Mouse (Mus musculus): ENCODE results near the gene Sf3b4.
"Not testable (repeated sequence)": the region's sequence is repeated elsewhere in the genome, so short reads cannot be mapped to it uniquely, and the experiment has no call there.

Sf3b4 gene

DNA sequence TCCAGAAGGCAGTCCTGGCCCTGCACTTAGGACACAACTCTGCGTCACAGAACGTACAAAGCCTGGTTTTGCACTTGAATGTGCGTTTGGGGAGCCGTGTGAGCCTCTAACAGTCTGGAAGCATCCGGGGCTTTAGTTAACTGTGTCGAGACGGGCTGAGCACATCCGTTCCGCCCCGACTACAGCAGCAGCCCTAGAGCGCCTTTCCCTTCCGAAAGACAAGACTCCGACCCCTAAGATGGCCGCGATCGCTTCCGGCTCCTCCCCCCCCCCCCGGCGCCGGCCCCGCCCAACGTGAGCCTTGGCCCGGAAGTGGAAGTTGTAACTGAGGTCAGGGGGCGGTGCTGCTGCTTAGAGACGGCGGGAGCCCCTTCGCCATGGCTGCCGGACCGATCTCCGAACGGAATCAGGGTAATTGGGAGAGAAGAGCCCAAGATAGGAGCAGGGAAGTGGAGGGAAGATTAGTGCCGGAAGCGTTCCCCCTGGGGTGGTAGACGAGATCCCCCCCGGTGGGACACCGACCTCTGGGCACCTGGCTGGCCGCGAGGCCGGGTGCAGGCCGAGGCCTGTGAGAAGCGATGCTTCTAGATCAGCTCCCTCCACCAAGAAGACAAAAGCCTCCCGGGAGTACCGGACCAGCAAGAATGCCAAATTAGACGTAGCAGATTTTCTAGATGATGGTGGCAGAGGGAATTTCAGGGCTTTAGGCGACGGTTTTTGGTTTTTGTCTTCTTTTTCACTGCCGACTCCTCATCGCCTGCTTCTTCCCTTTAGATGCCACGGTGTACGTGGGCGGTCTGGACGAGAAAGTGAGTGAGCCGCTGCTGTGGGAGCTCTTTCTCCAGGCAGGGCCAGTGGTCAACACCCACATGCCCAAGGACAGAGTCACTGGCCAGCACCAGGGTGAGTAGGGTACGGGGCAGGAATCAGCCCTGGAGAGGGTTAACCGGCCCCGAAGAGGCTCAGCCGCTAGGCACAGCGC is at the start of gene Sf3b4:
Gene Sf3b4 (plus strand): TSS at position 136 of the 982 bp plus-strand sequence.
- DNase-seq = peak; percentile 87 to 90

DNA sequence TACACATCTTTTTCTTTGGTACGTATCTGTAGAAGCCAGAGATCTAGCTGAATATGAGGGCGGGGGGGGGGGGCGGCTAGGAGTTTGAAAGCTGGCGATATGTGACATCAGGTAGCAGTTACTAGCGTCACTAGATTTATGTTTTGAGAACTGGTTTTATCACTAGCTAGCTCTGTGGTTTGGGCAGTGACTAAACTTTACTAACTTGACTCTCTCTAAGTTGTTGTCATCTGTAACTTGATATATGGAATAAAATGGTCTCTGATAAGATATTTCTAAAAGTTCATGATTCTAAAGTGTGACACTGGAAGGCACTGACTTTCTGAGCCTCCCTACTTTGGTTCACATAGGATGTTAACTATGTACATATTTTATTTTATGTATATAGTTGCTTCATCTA is 47.9 kb upstream of the Sf3b4 start:
- DNase-seq = no peak

DNA sequence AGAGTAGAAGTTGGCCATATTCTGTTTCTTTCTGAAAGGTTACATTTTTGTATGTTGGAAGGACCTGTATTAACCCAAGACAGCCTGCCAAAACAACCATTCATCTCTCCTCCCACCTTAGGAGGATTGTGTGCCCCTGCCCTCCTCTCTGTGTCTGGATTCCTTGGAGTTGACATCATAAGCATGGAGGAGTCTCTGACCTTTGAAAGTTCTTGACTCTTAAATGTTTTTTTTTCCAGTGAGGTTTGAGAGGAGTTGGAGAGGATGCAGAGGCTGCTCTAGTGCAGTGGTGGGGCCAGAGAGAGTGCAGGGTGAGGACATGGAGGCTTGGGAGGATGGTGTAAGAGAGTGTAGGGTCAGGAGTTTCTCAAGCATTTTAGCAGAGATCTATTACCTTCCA is 44.0 kb upstream of the Sf3b4 start:
- no peak for DNase-seq

DNA sequence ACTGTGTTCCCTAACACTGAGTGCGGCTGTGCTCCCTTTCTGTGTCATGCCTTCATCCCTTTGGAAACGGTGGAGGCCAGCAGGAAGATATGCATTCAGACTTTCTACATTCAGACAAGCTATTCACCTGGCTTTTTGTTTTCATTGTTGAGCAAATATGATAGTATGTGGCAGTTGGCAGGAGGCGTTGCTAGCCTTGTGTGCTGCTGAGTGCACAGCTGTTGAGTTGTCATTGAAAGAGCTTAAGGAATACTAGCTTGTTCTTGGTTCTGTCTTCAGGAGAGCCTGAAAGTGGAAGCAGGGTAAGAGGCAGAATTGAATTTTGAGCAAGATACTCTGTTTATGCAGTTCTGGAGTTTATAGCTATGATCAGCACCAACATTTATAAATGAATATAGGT is 39.7 kb upstream of the Sf3b4 start:
- DNase-seq = no peak

DNA sequence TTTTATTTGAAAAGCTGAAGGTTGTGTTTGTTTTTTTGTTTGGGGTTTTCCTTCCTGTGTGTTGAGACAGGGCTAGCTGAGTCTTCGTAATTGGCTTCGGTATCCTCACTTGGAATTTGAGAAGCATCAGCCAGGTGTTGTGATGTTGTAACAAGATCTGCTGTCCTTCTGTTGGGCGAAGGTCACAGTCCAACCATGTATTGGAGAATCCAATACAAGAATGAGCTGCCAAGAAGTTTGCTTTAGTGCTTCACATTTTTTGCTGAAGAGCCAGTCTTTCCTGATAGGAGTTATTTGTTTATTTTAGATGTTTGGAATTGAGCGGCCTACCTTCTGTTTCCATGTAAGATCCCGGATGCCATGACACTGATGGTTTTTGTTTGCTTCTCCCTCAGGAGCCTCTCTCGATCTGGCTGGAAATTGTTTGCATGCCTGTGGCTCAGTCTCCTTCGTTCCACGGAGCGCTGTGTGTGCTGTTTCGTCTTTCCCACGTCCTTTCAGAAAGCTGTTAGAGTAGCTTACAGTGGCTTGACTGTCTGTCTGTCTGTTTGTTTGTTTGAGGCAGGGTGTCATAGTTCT is 38.7 kb upstream of the Sf3b4 start:
- no peak for DNase-seq

DNA sequence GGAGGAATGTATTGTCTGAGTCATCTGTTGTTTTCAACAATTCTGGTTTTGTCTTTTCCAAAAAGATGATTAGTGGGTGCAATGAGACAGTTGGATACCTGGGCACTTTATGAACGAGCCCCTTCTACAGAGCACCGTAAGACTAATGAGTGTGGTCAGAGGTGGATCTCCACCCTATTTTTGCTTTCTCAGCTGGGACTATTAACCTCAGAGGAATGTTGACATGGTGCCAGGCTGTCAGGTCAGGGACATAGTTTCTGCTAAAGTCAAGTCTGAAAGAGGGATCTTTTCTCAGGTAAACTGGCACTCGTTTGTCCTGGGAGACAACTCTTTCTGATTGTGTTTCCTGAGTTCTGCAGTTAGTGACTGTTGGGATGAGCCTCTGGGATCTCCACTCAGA is 37.1 kb upstream of the Sf3b4 start:
- no peak for DNase-seq

DNA sequence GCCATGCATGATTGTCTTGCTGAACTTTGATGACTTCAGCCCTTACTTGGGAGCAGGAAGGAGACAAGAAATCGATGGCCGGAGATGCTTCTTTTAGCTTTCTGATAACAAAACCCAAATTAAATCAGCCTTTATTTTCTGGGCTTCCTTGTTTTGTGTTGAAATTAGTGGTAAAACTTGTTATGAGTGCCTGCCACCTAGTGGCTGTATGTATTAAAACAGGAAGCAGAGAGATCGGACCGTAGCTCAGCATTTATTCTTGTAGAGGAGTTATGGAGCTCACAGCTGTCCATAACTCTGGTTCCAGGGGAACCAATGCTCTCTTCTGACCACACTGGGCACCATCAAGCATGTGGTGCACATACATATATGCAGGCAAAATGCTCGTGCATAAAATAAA is 24.2 kb upstream of the Sf3b4 start:
- DNase-seq = peak; percentile 41 to 64

DNA sequence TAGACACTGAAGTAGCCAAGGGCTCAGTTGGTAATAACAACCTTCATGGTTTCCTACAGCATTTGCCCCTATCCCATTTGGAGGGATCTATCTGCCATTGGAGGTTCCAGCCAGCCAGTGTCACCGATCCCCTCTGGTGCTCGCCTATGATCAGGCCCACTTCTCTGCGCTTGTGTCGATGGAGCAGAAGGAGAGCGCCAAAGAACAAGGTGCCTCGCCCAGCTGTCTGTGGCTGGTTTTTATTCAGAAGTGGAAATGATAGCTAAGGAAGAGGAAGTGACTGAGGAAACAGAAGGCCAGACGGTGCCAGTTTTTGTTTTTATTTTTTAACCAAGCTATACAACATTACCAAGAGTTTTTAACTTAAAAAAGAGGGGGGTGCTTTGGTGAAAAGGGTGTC is 20.3 kb upstream of the Sf3b4 start:
- DNase-seq = no peak

DNA sequence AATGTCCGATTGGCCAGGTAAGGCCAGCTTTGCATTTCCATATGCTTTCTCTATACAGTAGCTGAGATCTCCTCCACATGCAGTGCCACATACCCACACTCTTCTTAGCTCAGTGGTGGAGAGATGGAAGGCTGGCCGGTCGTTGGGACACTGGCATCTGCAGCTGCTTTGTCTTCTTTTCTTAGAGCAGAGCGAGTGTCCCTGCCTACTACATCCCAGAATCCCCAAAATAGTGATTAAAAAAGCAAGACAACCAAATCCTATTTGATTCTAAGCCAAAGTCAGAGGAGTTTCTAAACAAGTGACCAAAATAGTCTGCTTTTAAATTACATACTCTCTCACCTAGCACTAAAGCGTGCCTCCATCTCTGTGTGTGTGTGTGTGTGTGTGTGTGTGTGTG is 19.5 kb upstream of the Sf3b4 start:
- no peak for DNase-seq

DNA sequence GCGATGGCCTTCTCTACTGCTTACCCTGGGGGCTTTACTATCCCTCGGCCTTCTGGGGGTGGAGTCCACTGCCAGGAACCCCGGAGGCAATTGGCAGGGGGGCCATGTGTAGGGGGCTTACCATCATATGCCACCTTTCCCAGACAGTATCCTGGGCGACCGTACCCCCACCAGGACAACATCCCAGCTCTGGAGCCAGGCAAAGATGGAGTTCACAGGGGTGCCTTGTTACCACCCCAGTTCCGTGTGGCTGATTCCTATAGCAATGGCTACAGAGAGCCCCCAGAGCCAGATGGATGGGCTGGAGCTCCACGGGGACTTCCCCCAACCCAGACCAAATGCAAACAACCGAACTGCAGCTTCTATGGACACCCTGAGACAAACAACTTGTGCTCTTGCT is 16.6 kb upstream of the Sf3b4 start:
- no peak for DNase-seq

DNA sequence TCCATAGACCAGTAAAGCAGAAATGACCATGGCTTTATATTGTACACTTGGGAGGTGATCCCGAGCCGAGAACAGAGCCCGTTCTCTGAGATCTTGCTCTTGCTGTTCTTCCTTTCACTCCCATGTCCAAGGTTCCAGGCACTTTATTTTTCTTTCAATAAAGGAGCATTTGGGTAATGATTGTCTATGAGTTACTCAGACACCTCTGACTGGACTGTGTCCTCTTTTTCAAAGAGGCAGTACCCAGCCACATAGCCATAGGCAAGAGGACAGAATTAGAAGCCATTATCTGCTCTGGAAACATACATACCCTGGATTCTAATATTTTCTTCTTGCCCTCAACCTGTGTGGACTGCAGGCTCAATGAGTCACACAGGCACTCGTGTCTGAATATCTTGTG is 12.3 kb upstream of the Sf3b4 start:
- DNase-seq = no peak

DNA sequence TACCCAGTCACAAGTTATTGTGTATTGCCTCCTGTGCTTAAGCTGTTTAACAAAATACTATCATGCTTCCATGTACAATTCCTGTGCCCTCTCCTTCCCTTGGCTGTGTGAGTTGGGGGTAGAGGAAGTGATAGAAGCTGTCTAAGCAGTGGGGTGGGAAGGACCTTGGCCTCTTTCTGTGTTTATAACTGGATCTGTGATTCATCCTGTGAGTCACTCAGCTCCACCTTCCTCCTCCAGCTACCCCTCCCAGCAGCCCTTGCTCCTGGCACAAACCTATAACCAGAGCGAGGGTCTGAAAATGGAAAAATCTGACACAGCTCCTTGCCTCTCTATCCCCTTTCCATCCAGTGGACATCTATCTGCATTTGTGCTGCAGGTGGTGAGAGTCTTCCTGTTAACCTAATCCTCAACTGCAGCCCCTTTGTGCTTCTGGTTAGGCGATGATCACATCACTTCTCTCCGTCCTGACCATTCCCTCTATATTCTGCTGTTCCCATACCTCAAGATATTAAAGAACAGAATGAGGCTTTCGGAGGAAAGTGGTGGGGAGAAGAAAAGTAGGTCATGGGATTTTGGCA is 11.8 kb upstream of the Sf3b4 start:
- DNase-seq = peak; percentile 67 to 76

DNA sequence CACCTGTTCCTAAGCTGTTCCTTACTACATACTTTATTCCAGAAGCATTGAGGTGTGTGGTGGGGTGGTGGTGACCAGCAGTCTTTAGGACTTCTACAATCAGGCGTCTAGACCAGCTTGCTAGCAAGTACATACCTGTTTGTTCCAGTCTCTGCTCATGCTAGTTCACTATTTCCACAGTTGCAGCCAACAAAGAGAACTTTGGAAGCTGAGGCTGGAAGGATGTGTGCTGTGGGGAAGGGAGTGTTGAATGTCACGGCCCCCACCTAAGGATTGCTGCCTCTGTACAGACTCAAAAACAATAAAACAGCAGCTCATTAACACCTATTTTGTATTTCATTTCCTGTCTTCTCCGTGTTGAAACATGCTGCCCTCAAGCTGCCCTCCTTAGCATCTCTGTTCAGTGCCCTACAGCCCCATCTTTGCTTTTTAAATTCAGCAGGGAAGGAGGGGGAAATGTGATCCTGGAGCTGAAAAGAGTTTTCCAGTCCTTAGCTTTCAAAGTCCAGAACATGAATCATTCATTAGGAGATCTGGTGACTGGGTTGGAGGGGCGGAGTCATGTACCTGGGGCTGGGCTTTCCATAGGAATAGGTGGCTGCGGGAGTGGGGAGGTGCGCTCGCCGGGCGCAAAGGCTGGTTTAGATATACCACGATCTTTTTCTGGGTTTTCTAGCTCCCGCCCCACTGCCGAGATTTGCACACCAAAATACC is 11.2 kb upstream of the Sf3b4 start:
- DNase-seq = peak; percentile 76 to 85

DNA sequence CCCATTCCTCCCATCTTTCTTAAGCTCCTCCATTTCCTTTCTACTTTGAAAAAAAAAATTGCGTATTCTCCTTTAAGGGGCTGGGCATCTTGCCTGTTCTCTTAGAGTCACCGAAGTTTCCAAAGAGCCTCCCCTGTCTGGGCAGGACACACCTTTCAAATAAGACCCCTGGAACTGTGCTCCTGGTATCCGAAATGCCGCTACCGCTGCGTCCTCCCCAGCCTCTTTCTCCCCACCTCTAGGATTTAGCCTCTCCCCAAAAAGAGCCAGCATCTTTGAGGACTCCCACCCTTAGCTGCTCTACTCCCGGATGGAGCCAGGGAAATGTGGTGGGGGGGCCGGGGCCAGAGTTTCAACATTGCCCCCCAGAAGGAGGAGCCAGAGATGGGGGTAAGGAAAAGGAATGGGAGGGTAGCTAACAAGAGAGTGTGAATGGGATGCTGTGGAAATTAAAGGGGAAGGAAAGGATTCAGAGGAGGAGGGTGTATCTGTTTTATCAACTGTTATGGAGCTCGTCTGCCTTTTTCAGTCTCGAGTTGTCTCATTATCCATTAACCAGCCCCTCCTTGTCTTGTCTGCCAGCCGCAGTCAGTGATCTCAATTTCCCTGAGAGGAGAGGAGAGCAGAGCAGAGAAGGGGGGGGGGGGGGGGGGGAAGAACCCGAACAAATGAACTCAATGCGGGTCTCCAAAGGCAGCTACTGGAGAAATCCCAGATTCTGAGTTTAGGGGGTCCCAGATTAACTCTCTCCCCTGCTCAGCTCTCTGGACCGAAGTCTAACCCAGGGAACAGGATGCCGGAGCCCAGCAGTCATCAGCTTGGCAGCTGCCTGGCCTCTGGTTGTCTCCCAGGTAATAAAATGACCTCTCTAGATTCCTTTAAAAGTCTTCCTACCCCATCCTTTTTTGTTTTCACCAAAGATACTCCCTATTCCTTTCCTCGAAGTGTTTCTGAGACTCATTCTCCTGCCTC is 10.0 kb upstream of the Sf3b4 start, which contains the start of gene Mtmr11:
Gene Mtmr11 (plus strand): TSS at position 136 of the 972 bp plus-strand sequence.
- DNase-seq = peak; percentile 49 to 50

DNA sequence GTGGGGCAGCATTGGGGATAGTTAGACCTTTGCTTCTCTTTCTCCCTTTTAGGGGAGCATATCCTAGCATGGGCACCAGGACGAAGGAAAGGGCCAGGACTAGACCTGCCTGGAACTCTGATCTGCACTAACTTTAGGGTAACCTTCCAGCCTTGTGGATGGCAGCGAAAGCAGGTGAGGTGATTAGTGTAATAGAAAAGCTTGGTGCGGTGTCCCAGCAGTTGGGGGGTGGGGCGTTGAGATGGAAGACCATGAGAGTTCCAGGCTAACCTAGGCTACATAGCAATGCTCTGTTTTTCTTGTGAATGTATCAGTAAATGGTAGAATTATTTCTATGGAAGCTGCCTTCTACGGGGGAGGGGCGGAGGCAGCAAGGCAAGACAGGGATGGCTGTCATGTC is 9.1 kb upstream of the Sf3b4 start:
- DNase-seq = no peak

DNA sequence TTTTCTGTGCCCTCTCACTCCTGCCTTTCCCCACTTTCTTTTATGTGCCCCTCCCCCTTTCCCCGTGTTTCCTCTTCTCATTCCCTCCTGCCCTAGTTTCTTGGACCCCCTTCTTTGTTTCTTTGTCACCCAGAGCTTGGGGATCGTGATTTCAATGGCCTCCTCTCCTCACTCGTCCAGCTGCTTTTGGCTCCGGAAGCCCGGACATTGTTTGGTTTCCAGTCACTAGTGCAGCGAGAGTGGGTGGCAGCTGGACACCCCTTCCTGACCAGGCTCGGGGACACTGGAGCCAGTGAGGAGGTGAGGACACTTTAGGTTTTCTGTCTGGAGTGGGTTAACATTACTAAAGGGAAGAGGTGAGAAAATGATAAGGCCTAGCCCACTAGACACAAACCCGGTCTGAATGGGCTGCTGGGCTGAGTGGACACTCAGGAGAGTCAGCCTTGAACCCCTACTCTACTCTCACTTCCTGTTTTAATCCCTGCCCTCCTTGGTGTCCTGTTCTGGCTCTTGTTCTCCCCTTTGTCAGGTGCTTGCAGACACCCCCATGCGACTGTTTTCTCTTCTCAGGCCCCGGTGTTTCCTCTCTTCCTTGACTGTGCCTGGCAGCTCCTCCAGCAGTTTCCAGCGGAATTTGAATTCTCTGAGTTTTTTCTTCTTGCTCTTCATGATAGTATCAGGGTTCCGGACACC is 3.5 kb upstream of the Sf3b4 start:
- no peak for DNase-seq

DNA sequence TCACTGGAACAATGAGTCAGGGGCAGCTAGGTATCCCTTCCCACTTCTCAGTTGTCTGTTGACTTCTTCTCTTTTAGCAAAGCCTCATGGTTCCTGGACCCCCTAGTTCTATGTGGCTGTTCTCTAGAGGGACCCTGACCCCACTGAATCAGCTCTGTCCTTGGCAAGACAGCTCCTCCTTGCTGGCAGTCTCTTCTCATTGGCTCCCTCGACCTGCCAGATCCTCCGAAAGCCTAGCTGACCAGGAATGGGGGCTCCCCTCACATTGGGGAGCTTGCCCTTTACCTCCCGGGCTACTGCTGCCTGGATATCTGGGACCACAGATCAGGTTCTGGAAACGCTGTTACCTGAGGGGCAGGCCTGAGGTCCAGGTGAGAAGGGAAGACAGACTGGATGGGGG is 1.9 kb upstream of the Sf3b4 start:
- no peak for DNase-seq

DNA sequence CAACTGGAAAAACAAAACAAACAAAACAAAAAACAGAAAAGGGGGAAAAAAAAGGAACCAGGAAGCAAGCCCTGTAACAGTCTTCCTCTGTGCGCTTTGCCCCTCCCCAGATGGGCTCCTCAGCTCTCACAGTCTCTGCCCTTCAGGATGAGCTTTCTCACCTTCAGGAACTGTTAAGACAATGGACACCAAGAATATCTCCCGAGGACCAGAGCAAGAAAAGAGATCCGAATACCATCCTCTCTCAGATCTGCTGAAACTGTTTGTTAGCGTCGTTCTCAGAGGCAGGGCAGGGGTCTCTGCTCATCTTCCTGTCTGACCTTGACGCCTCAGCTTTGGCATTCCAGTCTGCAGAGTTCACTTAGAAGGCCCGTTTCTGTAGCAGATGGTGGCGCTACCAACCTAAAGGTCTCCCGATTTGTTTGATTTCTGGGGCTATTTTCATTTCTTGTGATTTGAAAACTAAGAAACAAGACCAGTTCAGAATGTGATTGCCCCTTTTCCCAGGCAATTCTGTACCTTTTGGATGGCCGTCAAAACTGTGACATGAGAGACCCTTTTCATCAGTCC is 1.1 kb upstream of the Sf3b4 start:
- no peak for DNase-seq

DNA sequence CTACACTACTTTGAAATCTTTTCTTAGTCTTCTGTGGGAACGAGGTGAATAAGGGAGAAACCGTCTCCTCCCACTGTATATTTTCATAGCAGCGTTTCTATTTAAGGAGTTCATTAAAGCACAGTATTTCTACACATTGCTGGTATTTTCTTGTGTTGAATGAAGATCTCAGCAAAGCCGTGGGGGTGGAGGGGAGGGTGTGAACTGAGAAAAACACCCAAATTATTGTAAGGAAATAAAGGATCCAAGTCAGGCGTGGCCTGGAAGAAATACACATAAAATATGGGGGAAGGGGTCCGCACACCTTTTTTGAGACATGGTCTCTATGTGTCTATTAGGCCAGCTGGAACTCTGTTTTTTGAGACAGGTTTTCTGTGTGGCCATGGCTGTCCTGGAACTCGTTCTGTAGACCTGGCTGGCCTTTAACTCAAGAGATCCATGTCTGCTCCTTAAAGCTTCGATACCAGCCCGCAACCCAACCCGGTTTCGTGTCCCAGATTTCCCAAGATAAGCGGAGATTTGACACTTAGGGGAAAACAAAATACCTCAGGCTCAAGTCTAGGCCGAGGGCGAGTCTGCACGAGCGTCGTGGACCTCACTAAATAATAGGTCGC is 442 bp upstream of the Sf3b4 start:
- DNase-seq = no peak

DNA sequence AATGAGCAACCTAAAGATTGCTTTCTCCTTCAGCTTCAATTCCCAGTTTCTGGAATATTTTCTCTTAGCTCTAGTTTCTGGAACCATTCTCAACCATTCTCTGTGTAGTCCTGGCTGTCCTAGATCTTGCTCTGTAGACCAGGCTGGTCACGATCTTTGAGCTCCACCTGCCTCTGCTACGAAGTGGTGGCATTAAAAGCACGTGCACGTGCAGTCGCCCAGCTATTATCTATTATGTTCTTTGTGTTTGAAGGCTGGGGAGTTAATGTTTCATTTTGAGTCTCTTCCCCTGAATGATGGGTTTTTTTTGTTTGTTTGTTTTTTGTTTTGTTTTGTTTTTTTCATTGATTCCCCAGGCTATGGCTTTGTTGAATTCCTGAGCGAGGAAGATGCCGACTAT is 1.1 kb downstream of the Sf3b4 start:
- no peak for DNase-seq

DNA sequence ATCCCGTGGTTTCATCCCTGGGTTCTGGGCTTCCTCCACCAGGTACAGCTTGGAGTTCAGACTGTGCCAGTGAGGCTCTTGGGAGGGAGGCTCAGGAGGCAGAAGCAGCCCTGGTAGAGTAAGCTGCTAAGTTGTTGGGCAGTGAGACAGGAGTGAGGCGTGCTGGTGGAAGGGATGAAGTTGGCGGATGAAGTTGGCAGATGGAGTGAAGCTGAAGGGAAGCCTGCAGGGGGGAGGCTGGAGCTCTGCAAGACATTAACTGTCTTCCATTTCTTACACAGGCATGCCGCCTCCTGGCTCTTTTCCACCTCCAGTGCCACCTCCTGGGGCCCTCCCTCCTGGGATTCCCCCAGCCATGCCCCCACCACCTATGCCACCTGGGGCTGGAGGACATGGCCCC is 1.9 kb downstream of the Sf3b4 start:
- DNase-seq = not testable (repeated sequence)
